Mouse (Mus musculus) heart, adult 9 months (tissue): ENCODE data around the gene Flt3.

ENCODE experiments used
- DNase-seq, 2 experiments: peaks; one replicate each; pipeline ENCODE4 v3.0.0; 2022; ENCODE audit warnings: low spot score in 2 of 2

Flt3 gene

GRCm38 (mm10) chr5:147284365-147284764 lies 115.9 kb downstream of the Flt3 start:
- no peak for DNase-seq
